Mouse (Mus musculus): ENCODE measurements around the gene Ablim1. TPM values are rescaled to one million over a fixed set of nuclear protein-coding genes. Genes with fewer than 3 reads are reported as not detected.

Ablim1 gene
- polyA plus RNA-seq, 1 experiment = 110 TPM

GRCm38 (mm10) chr19:57191109-57191508, 123.6 kb downstream of the Ablim1 start:
- TF ChIP-seq POLR2A (IDR thresholded peaks at IDR 0.05; ENCODE audit: borderline replicate concordance, insufficient read depth, low read length) = no peak
- H3K4me1 ChIP-seq (ENCODE audit: control insufficient read depth, insufficient read depth, low read length) = peaks cover 54% of the 10 kb centered on the region
- 43% methylated on average over 1 of the region's 1 CpGs for WGBS
- no peak overlapping the region for H3K27ac ChIP-seq (ENCODE audit: insufficient read depth, low read length)
- H3K27me3 ChIP-seq (ENCODE audit: control insufficient read depth, insufficient read depth, low read length) = no peaks in the 10 kb centered on the region
- H3K4me3 ChIP-seq (replicated peaks; ENCODE audit: insufficient read depth, low read depth, low read length) = no peak overlapping the region
- DNase-seq = no peak

- Histone ChIP-seq H3K27ac (ENCODE audit: insufficient read depth, low read length) (0 out of 2 replicates have a peak overlapping the region, but pooled peaks have one; percentile 51), H3K4me3 (replicated peaks; ENCODE audit: insufficient read depth, low read depth, low read length) (no peak overlapping the region), H3K27me3 (ENCODE audit: control insufficient read depth, insufficient read depth, low read length) (no peaks in the 10 kb centered on the region), H3K4me1 (ENCODE audit: control insufficient read depth, insufficient read depth, low read length) (peaks cover 64% of the 10 kb centered on the region)
- DNase-seq = no peak
- 44% methylated on average over 5 of the region's 5 CpGs for WGBS
- no peak for TF ChIP-seq CTCF (IDR thresholded peaks at IDR 0.05; ENCODE audit: borderline replicate concordance, insufficient read depth, low read depth, low read length)
- no peak for TF ChIP-seq POLR2A (IDR thresholded peaks at IDR 0.05; ENCODE audit: borderline replicate concordance, insufficient read depth, low read length)
Measured at GRCm38 (mm10) chr19:57189427-57189826, 125.3 kb downstream of the Ablim1 start.

GRCm38 (mm10) chr19:57188553-57188952, 126.2 kb downstream of the Ablim1 start:
- 19% methylated on average over 4 of the region's 4 CpGs for WGBS
- H3K4me1 ChIP-seq (ENCODE audit: control insufficient read depth, insufficient read depth, low read length) = peaks cover 66% of the 10 kb centered on the region
- H3K27me3 ChIP-seq (ENCODE audit: control insufficient read depth, insufficient read depth, low read length) = no peaks in the 10 kb centered on the region
- no peak overlapping the region for H3K4me3 ChIP-seq (replicated peaks; ENCODE audit: insufficient read depth, low read depth, low read length)
- DNase-seq = peak; percentile 54 to 76
- TF ChIP-seq POLR2A (IDR thresholded peaks at IDR 0.05; ENCODE audit: borderline replicate concordance, insufficient read depth, low read length) (no peak), CTCF (IDR thresholded peaks at IDR 0.05; ENCODE audit: borderline replicate concordance, insufficient read depth, low read depth, low read length) (no peak)
- H3K27ac ChIP-seq (ENCODE audit: insufficient read depth, low read length) = peak overlapping the region; percentile 61; the same call in 1 of the 2 replicates

DNA sequence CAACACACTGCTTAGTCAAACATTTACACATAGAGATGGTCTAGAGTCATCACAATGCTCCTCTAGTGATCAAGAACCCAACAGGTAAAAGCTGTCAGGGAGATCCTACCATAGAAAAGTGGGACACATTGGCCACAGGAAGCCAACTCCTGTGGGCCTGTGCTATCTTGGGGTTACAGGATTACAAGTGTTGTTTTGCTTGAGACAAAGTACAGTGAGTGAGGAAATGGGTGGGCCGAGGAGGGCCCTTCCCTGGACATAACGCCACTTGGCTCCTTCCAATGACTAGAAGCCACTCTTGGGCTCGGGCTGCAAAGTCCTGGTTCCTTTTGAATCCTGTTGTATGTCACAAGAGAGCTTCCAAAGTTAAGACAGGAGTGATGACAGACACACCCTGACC, 129.7 kb downstream of the Ablim1 start:
- no peak for DNase-seq
- WGBS = 79% methylated on average over 3 of the region's 3 CpGs

GRCm38 (mm10) chr19:57182938-57183720, 131.6 kb downstream of the Ablim1 start:
- Histone ChIP-seq H3K4me3 (replicated peaks; ENCODE audit: insufficient read depth, low read depth, low read length) (no peak overlapping the region), H3K4me1 (ENCODE audit: control insufficient read depth, insufficient read depth, low read length) (peaks cover 59% of the 10 kb centered on the region), H3K27ac (ENCODE audit: insufficient read depth, low read length) (no peak overlapping the region), H3K27me3 (ENCODE audit: control insufficient read depth, insufficient read depth, low read length) (no peaks in the 10 kb centered on the region)
- 74% methylated on average over 13 of the region's 13 CpGs for WGBS
- no peak for TF ChIP-seq CTCF (IDR thresholded peaks at IDR 0.05; ENCODE audit: borderline replicate concordance, insufficient read depth, low read depth, low read length)
- TF ChIP-seq POLR2A (IDR thresholded peaks at IDR 0.05; ENCODE audit: borderline replicate concordance, insufficient read depth, low read length) = no peak
- no peak for DNase-seq

More for the DNA sequence above, 129.7 kb downstream of the Ablim1 start:
- Histone ChIP-seq H3K27ac (ENCODE audit: insufficient read depth, low read length) (no peak overlapping the region), H3K4me1 (ENCODE audit: control insufficient read depth, insufficient read depth, low read length) (peaks cover 58% of the 10 kb centered on the region), H3K4me3 (replicated peaks; ENCODE audit: insufficient read depth, low read depth, low read length) (no peak overlapping the region), H3K27me3 (ENCODE audit: control insufficient read depth, insufficient read depth, low read length) (no peaks in the 10 kb centered on the region)
- TF ChIP-seq POLR2A (IDR thresholded peaks at IDR 0.05; ENCODE audit: borderline replicate concordance, insufficient read depth, low read length) (no peak), CTCF (IDR thresholded peaks at IDR 0.05; ENCODE audit: borderline replicate concordance, insufficient read depth, low read depth, low read length) (no peak)

DNA sequence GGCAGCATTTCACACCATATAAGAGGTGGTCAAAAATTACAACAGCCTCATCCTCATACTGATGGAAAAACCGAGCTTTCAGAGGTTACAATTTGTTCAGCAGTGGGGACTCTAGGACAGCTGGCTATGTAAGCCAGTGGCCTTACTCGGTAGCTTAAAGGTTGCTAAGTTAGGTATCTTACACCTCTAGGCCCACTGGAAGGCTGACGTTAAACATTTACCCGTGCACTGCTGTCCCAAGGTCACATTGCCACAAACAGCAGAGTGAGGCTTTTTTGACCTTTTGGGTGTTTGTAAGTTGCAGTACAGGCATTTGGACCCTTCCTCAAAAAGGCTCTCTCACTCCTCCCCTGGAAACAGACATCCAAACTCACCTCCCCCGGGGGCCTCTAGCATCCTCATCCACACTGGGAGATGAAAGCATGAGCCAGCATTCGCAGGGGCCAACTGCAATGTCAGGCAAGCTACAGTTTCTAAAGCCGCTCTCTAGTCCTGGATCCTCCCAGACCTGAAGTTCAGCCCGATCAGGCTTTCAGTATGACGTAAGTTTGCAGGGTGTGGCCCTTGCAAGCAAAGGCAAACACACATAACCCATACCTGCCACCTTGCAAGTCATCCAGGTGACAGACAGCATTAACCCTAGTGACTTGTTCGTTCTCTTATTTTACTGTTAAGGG, 132.7 kb downstream of the Ablim1 start:
- TF ChIP-seq CTCF (IDR thresholded peaks at IDR 0.05; ENCODE audit: borderline replicate concordance, insufficient read depth, low read depth, low read length) (no peak), POLR2A (IDR thresholded peaks at IDR 0.05; ENCODE audit: borderline replicate concordance, insufficient read depth, low read length) (no peak)
- H3K27me3 ChIP-seq (ENCODE audit: control insufficient read depth, insufficient read depth, low read length) = no peaks in the 10 kb centered on the region

DNA sequence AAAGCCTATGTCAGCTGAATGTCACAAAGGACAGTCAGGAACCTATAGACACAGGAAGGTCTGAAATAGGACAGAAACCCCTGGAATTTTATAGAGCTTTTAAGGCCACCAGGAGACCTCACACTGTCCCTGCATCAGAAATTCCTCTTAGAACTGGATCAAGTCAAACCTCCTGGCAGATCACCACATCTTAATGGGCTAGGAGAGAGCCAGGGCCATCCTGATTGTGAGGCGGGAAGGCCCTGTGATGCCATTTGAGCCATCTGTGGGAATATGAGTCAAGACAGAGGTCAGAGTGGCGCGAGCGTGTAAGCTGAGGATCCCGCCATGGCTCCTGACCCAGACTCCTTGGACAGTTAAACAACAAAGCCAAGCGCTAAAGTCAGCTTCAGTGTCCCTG, 133.4 kb downstream of the Ablim1 start:
- H3K4me1 ChIP-seq (ENCODE audit: control insufficient read depth, insufficient read depth, low read length) = peaks cover 57% of the 10 kb centered on the region
- 66% methylated on average over 6 of the region's 6 CpGs for WGBS
- H3K4me3 ChIP-seq (replicated peaks; ENCODE audit: insufficient read depth, low read depth, low read length) = no peak overlapping the region
- H3K27ac ChIP-seq (ENCODE audit: insufficient read depth, low read length) = peak overlapping the region; percentile 38; the same call in 1 of the 2 replicates
- no peaks in the 10 kb centered on the region for H3K27me3 ChIP-seq (ENCODE audit: control insufficient read depth, insufficient read depth, low read length)
- TF ChIP-seq CTCF (IDR thresholded peaks at IDR 0.05; ENCODE audit: borderline replicate concordance, insufficient read depth, low read depth, low read length) (no peak), POLR2A (IDR thresholded peaks at IDR 0.05; ENCODE audit: borderline replicate concordance, insufficient read depth, low read length) (no peak)
- peak; percentile 65 to 75 for DNase-seq

More for the DNA sequence above, 132.7 kb downstream of the Ablim1 start:
- no peak overlapping the region for H3K4me3 ChIP-seq (replicated peaks; ENCODE audit: insufficient read depth, low read depth, low read length)
- peaks cover 60% of the 10 kb centered on the region for H3K4me1 ChIP-seq (ENCODE audit: control insufficient read depth, insufficient read depth, low read length)
- no peak for DNase-seq
- 81% methylated on average over 10 of the region's 10 CpGs for WGBS
- no peak overlapping the region for H3K27ac ChIP-seq (ENCODE audit: insufficient read depth, low read length)

All from cerebellum, adult 2 months (tissue).